Mouse (Mus musculus): ENCODE data around the gene Oaz2.

DNA sequence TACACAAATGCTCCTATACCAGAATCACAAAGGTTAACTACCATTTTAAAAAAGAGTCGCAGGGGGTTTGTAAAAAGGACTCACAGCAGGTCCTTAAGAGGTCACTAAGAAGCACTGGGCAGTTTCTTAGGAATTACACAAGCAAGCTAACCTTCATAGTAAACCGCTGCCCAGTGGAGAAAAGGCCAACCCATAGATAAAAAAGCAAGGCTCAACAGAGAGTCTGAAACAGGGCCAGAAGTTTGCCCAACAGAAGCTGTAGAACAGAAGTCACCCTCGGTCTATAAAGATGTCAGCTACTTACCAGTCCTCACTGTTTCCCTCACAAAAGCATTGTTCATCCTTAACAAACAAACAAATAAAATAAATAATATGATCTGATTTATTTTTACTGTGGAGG, 58.6 kb downstream of the Oaz2 start:
- TF ChIP-seq NANOG (IDR thresholded peaks at IDR 0.05; ENCODE audit: borderline replicate concordance, low read length) (no peak), CTCF (conservative IDR thresholded peaks at IDR 0.05; ENCODE audit: low read length) (no peak)

Measured in E14TG2a.4 (cell line).